Mouse (Mus musculus): Measurements from ENCODE around the gene Mrpl20.

GRCm38 (mm10) chr4:155780895-155781294 lies 21.8 kb upstream of the Mrpl20 start:
- TF ChIP-seq POLR2A (IDR thresholded peaks at IDR 0.05; ENCODE audit: control insufficient read depth, extremely low read depth, insufficient read depth, low read length, poor library complexity), result no peak
- TF ChIP-seq CTCF (IDR thresholded peaks at IDR 0.05; ENCODE audit: borderline replicate concordance, control insufficient read depth, extremely low read depth, insufficient read depth, low read length, poor library complexity), result no peak

Measured in thymus, adult 2 months (tissue).